Mouse (Mus musculus) kidney, adult 2 months (tissue): ENCODE measurements around the gene Olfr1415.

ENCODE experiments used
- CTCF ChIP-seq: fragments of 200-500 bp; conservative IDR thresholded peaks from 2 replicates; pipeline ENCODE4 v1.5.1; 2011; ENCODE audit warnings: low read depth, mild to moderate bottlenecking, control low read depth, low read length, moderate library complexity, mixed read lengths; ENCODE audit not compliant: insufficient read depth, insufficient read length
- POLR2A ChIP-seq: fragments of 200-500 bp; IDR thresholded peaks from one replicate; pipeline ENCODE4 v1.6.1; 2011; ENCODE audit warnings: low read depth, low read length, control low read depth

DNA sequence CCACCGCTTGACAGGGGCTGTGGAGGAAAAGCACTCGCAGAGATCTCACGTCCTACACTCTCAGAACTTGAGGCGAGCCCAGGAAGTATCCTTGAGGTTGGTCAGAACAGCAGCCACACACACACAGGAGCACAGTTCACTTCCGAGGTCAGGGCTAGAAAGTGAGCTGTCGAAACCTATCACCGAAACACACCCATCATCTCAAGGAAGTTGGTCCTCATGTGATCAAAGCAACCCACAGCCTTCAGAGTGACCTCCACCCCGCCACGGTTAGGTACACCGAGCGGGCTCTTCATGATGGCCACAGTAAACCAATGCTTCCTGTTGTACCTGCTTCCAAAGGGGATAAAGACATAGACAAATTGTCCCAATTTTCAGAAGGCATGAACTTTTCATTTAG, 19.5 kb upstream of the Olfr1415 start:
- TF ChIP-seq CTCF (no peak), POLR2A (no peak)
